Mouse (Mus musculus): ENCODE measurements around the gene Camk2d. TPM values are rescaled to one million over a fixed set of nuclear protein-coding genes. Genes with fewer than 3 reads are reported as not detected.

The Camk2d gene
- polyA plus RNA-seq, 1 experiment from 2014 or later, result 42.6 TPM

- H3K9ac ChIP-seq (ENCODE audit: low read depth, low read length), result no peak overlapping the region
- 73% methylated on average over 6 of the region's 6 CpGs for WGBS
- H3K9me3 ChIP-seq (ENCODE audit: control insufficient read depth), result no peaks in the 10 kb centered on the region
- no peaks in the 10 kb centered on the region for H3K36me3 ChIP-seq (ENCODE audit: control insufficient read depth, insufficient read depth)
- TF ChIP-seq CTCF (IDR thresholded peaks at IDR 0.05; ENCODE audit: low read depth), result no peak
- no peaks in the 10 kb centered on the region for H3K27me3 ChIP-seq (replicated peaks; ENCODE audit: control insufficient read depth, insufficient read depth, low read length)
- 0 out of 2 replicates have a peak, but pooled peaks cover 2% of the 10 kb centered on the region for H3K4me1 ChIP-seq (replicated peaks; ENCODE audit: control insufficient read depth, insufficient read depth, low read length)
- ATAC-seq, result no peak
- H3K27ac ChIP-seq (ENCODE audit: low read depth, low read length), result no peak overlapping the region
- no peak overlapping the region for H3K4me3 ChIP-seq (ENCODE audit: low read depth, low read length)
- no peak overlapping the region for H3K4me2 ChIP-seq (replicated peaks; ENCODE audit: low read depth)
Observed at GRCm38 (mm10) chr3:126701586-126701985, 105.5 kb downstream of the Camk2d start.

GRCm38 (mm10) chr3:126705490-126705889 is 109.4 kb downstream of the Camk2d start:
- no peak overlapping the region for H3K9ac ChIP-seq (ENCODE audit: low read depth, low read length)
- WGBS, result 89% methylated on average over 1 of the region's 1 CpGs
- H3K27me3 ChIP-seq (replicated peaks; ENCODE audit: control insufficient read depth, insufficient read depth, low read length), result no peaks in the 10 kb centered on the region
- ATAC-seq, result no peak
- no peaks in the 10 kb centered on the region for H3K36me3 ChIP-seq (ENCODE audit: control insufficient read depth, insufficient read depth)
- no peak overlapping the region for H3K4me3 ChIP-seq (ENCODE audit: low read depth, low read length)
- no peaks in the 10 kb centered on the region for H3K9me3 ChIP-seq (ENCODE audit: control insufficient read depth)
- H3K4me1 ChIP-seq (replicated peaks; ENCODE audit: control insufficient read depth, insufficient read depth, low read length), result 0 out of 2 replicates have a peak, but pooled peaks cover 2% of the 10 kb centered on the region
- TF ChIP-seq CTCF (IDR thresholded peaks at IDR 0.05; ENCODE audit: low read depth), result no peak
- H3K4me2 ChIP-seq (replicated peaks; ENCODE audit: low read depth), result no peak overlapping the region
- no peak overlapping the region for H3K27ac ChIP-seq (ENCODE audit: low read depth, low read length)

GRCm38 (mm10) chr3:126714281-126714680 is 118.2 kb downstream of the Camk2d start:
- H3K4me3 ChIP-seq (ENCODE audit: low read depth, low read length), result no peak overlapping the region
- no peak for TF ChIP-seq CTCF (IDR thresholded peaks at IDR 0.05; ENCODE audit: low read depth)
- no peaks in the 10 kb centered on the region; the same call in 1 of the 2 replicates for H3K36me3 ChIP-seq (ENCODE audit: control insufficient read depth, insufficient read depth)
- no peaks in the 10 kb centered on the region for H3K9me3 ChIP-seq (ENCODE audit: control insufficient read depth)
- no peak overlapping the region for H3K9ac ChIP-seq (ENCODE audit: low read depth, low read length)
- no peak for ATAC-seq
- WGBS, result 96% methylated on average over 1 of the region's 1 CpGs
- no peak overlapping the region for H3K27ac ChIP-seq (ENCODE audit: low read depth, low read length)
- H3K4me1 ChIP-seq (replicated peaks; ENCODE audit: control insufficient read depth, insufficient read depth, low read length), result no peaks in the 10 kb centered on the region
- H3K27me3 ChIP-seq (replicated peaks; ENCODE audit: control insufficient read depth, insufficient read depth, low read length), result no peaks in the 10 kb centered on the region
- H3K4me2 ChIP-seq (replicated peaks; ENCODE audit: low read depth), result no peak overlapping the region

- 91% methylated on average over 5 of the region's 5 CpGs for WGBS
- Histone ChIP-seq H3K36me3 (ENCODE audit: control insufficient read depth, insufficient read depth) (no peaks in the 10 kb centered on the region), H3K9me3 (ENCODE audit: control insufficient read depth) (no peaks in the 10 kb centered on the region), H3K4me2 (replicated peaks; ENCODE audit: low read depth) (no peak overlapping the region), H3K4me1 (replicated peaks; ENCODE audit: control insufficient read depth, insufficient read depth, low read length) (no peaks in the 10 kb centered on the region), H3K27me3 (replicated peaks; ENCODE audit: control insufficient read depth, insufficient read depth, low read length) (no peaks in the 10 kb centered on the region), H3K4me3 (ENCODE audit: low read depth, low read length) (no peak overlapping the region), H3K27ac (ENCODE audit: low read depth, low read length) (no peak overlapping the region), H3K9ac (ENCODE audit: low read depth, low read length) (no peak overlapping the region)
- TF ChIP-seq CTCF (IDR thresholded peaks at IDR 0.05; ENCODE audit: low read depth), result no peak
- ATAC-seq, result no peak
Observed at GRCm38 (mm10) chr3:126723021-126723449, 126.9 kb downstream of the Camk2d start.

GRCm38 (mm10) chr3:126723458-126723857 is 127.4 kb downstream of the Camk2d start:
- Histone ChIP-seq H3K27me3 (replicated peaks; ENCODE audit: control insufficient read depth, insufficient read depth, low read length) (no peaks in the 10 kb centered on the region), H3K9me3 (ENCODE audit: control insufficient read depth) (no peaks in the 10 kb centered on the region), H3K9ac (ENCODE audit: low read depth, low read length) (no peak overlapping the region), H3K4me1 (replicated peaks; ENCODE audit: control insufficient read depth, insufficient read depth, low read length) (no peaks in the 10 kb centered on the region), H3K4me2 (replicated peaks; ENCODE audit: low read depth) (no peak overlapping the region), H3K27ac (ENCODE audit: low read depth, low read length) (no peak overlapping the region), H3K4me3 (ENCODE audit: low read depth, low read length) (no peak overlapping the region), H3K36me3 (ENCODE audit: control insufficient read depth, insufficient read depth) (no peaks in the 10 kb centered on the region)
- no peak for ATAC-seq
- 77% methylated on average over 5 of the region's 5 CpGs for WGBS
- TF ChIP-seq CTCF (IDR thresholded peaks at IDR 0.05; ENCODE audit: low read depth), result no peak

GRCm38 (mm10) chr3:126725647-126726046 is 129.5 kb downstream of the Camk2d start:
- WGBS, result 84% methylated on average over 9 of the region's 9 CpGs
- no peaks in the 10 kb centered on the region for H3K4me1 ChIP-seq (replicated peaks; ENCODE audit: control insufficient read depth, insufficient read depth, low read length)
- H3K27ac ChIP-seq (ENCODE audit: low read depth, low read length), result no peak overlapping the region
- H3K9ac ChIP-seq (ENCODE audit: low read depth, low read length), result no peak overlapping the region
- no peak for TF ChIP-seq CTCF (IDR thresholded peaks at IDR 0.05; ENCODE audit: low read depth)
- no peak overlapping the region for H3K4me2 ChIP-seq (replicated peaks; ENCODE audit: low read depth)
- no peak overlapping the region for H3K4me3 ChIP-seq (ENCODE audit: low read depth, low read length)
- H3K36me3 ChIP-seq (ENCODE audit: control insufficient read depth, insufficient read depth), result no peaks in the 10 kb centered on the region
- no peaks in the 10 kb centered on the region for H3K9me3 ChIP-seq (ENCODE audit: control insufficient read depth)
- no peaks in the 10 kb centered on the region for H3K27me3 ChIP-seq (replicated peaks; ENCODE audit: control insufficient read depth, insufficient read depth, low read length)
- no peak for ATAC-seq

GRCm38 (mm10) chr3:126727387-126727786 is 131.3 kb downstream of the Camk2d start:
- no peak overlapping the region for H3K4me3 ChIP-seq (ENCODE audit: low read depth, low read length)
- ATAC-seq, result no peak
- H3K27me3 ChIP-seq (replicated peaks; ENCODE audit: control insufficient read depth, insufficient read depth, low read length), result no peaks in the 10 kb centered on the region
- H3K9ac ChIP-seq (ENCODE audit: low read depth, low read length), result no peak overlapping the region
- no peak overlapping the region for H3K4me2 ChIP-seq (replicated peaks; ENCODE audit: low read depth)
- no peaks in the 10 kb centered on the region; the same call in 1 of the 2 replicates for H3K36me3 ChIP-seq (ENCODE audit: control insufficient read depth, insufficient read depth)
- H3K4me1 ChIP-seq (replicated peaks; ENCODE audit: control insufficient read depth, insufficient read depth, low read length), result no peaks in the 10 kb centered on the region
- H3K9me3 ChIP-seq (ENCODE audit: control insufficient read depth), result no peaks in the 10 kb centered on the region
- no peak for TF ChIP-seq CTCF (IDR thresholded peaks at IDR 0.05; ENCODE audit: low read depth)
- WGBS, result 98% methylated on average over 4 of the region's 4 CpGs
- H3K27ac ChIP-seq (ENCODE audit: low read depth, low read length), result no peak overlapping the region

All from intestine, postnatal 0 days (tissue).